Mouse (Mus musculus): Measurements from ENCODE around the gene Gm12169. TPM values are rescaled to one million over a fixed set of nuclear protein-coding genes. Genes with fewer than 3 reads are reported as not detected.
"Not testable (repeated sequence)": the region's sequence is repeated elsewhere in the genome, so short reads cannot be mapped to it uniquely, and the experiment has no call there.

The Gm12169 gene
- not detected in 2 replicates for polyA plus RNA-seq (2015; fragmentation: Nextera tagmentation; extraction: Ambion mirVana)

DNA sequence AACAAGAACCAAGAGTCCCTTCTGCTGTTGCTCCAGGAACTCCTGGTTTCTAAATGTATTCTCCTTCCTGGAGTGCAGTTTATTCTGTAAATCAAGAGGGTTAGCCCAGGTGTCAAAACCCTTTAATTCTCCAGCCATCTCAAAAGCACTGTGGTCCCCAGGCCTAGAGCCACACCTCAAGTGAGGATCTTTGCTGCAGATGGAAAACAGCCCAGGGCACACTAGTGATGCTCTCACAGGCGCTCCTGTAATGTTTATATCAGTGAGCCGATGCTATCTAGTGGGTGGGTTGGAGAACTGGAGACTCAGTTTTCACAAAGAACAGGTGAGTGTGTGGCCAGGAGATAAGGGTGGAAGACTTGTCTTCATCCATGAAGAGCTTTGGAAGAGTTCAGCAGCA lies at the start of gene Gm12169:
Gene Gm12169, plus strand, starts transcription at position 301 of the 400 bp plus-strand sequence.
- Histone ChIP-seq H3K27me3 (replicated peaks) (no peaks in the 10 kb centered on the region), H3K27ac (no peak within 1 kb of the TSS), H3K4me1 (no peaks in the 10 kb centered on the region), H3K36me3 (no peaks in the 10 kb centered on the region), H3K4me2 (no peak within 1 kb of the TSS), H3K9me3 (no peaks in the 10 kb centered on the region), H3K9ac (no peak within 1 kb of the TSS), H3K4me3 (replicated peaks) (no peak within 1 kb of the TSS)
- WGBS = 80% methylated on average over 2 of the region's 2 CpGs
- no peak for ATAC-seq (ENCODE audit: insufficient read depth, low FRiP score, low read depth)

DNA sequence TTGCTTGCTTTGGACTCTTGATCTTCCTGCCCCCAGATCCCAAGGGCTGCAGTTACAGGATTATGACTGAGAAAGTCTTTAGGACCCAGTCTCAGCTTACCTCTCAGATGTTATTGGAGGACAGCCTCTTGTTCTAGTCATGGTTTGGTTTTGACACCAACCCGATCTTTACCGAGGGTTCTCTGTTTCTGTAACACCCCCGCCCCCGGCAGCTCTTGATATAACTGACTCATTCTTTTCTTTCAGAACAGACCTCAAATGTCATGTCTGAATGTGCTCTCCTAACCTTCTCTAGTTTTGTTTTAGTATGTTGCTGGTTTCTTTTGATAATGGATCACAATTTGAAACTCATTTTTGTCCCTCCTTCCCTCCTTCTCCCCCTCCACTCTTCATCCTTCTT lies 49.8 kb upstream of the Gm12169 start:
- Histone ChIP-seq H3K4me3 (replicated peaks) (no peak overlapping the region), H3K9me3 (no peaks in the 10 kb centered on the region), H3K9ac (no peak overlapping the region), H3K27me3 (replicated peaks) (no peaks in the 10 kb centered on the region), H3K4me1 (no peaks in the 10 kb centered on the region), H3K4me2 (no peak overlapping the region), H3K36me3 (no peaks in the 10 kb centered on the region), H3K27ac (no peak overlapping the region)
- whole genome bisulfite sequencing = 84% methylated on average over 4 of the region's 4 CpGs
- no peak for ATAC-seq (ENCODE audit: insufficient read depth, low FRiP score, low read depth)

DNA sequence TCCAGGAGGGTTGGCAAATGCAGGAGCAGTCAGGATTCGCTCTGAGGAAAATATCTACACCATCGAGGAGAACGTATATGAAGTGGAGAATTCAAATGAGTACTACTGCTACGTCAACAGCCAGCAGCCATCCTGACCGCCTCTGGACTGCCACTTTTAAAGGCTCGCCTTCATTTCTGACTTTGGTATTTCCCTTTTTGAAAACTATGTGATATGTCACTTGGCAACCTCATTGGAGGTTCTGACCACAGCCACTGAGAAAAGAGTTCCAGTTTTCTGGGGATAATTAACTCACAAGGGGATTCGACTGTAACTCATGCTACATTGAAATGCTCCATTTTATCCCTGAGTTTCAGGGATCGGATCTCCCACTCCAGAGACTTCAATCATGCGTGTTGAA lies 44.7 kb upstream of the Gm12169 start:
- no peaks in the 10 kb centered on the region for H3K36me3 ChIP-seq
- H3K27me3 ChIP-seq (replicated peaks) = no peaks in the 10 kb centered on the region
- H3K9ac ChIP-seq = no peak overlapping the region
- H3K4me1 ChIP-seq = no peaks in the 10 kb centered on the region
- H3K27ac ChIP-seq = no peak overlapping the region
- 83% methylated on average over 9 of the region's 9 CpGs for WGBS
- no peak overlapping the region for H3K4me3 ChIP-seq (replicated peaks)
- no peak for ATAC-seq (ENCODE audit: insufficient read depth, low FRiP score, low read depth)
- no peaks in the 10 kb centered on the region for H3K9me3 ChIP-seq
- no peak overlapping the region for H3K4me2 ChIP-seq

DNA sequence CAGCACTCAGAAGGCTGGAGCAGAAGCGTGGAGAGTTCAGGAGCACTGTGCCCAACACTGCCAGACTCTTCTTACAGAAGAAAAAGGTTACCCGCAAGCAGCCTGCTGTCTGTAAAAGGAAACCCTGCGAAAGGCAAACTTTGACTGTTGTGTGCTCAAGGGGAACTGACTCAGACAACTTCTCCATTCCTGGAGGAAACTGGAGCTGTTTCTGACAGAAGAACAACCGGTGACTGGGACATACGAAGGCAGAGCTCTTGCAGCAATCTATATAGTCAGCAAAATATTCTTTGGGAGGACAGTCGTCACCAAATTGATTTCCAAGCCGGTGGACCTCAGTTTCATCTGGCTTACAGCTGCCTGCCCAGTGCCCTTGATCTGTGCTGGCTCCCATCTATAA lies 43.5 kb upstream of the Gm12169 start:
- H3K9me3 ChIP-seq = no peaks in the 10 kb centered on the region
- H3K4me2 ChIP-seq = no peak overlapping the region
- H3K4me3 ChIP-seq (replicated peaks) = no peak overlapping the region
- H3K36me3 ChIP-seq = no peaks in the 10 kb centered on the region
- 71% methylated on average over 7 of the region's 7 CpGs for WGBS
- no peaks in the 10 kb centered on the region for H3K27me3 ChIP-seq (replicated peaks)
- H3K9ac ChIP-seq = no peak overlapping the region
- no peaks in the 10 kb centered on the region for H3K4me1 ChIP-seq
- no peak overlapping the region for H3K27ac ChIP-seq
- ATAC-seq (ENCODE audit: insufficient read depth, low FRiP score, low read depth) = no peak

DNA sequence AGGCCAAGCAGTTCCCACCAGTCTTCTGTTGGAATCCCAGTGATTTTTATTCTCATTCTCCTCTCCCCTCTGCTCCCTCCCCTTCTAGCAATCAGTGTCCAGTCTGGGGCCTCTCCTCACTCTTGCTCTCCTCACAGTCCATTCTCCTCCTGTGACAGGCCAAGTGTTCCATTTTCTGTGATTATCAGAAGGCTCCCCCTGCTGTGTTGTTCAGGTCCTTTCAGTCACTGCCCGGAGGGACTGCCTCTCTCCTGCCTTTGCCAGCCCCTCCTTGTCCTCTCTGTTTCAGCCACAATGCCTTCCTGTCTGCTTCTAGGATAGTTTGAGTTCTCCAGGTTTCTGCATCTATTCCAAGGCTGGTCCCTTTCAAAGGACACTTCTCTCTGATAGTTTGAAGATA lies 35.8 kb upstream of the Gm12169 start:
- no peak for ATAC-seq (ENCODE audit: insufficient read depth, low FRiP score, low read depth)
- Histone ChIP-seq H3K27ac (no peak overlapping the region), H3K4me2 (no peak overlapping the region), H3K9ac (no peak overlapping the region), H3K27me3 (replicated peaks) (no peaks in the 10 kb centered on the region), H3K36me3 (no peaks in the 10 kb centered on the region), H3K9me3 (no peaks in the 10 kb centered on the region), H3K4me3 (replicated peaks) (no peak overlapping the region), H3K4me1 (no peaks in the 10 kb centered on the region)
- 18% methylated on average over 1 of the region's 1 CpGs for WGBS

DNA sequence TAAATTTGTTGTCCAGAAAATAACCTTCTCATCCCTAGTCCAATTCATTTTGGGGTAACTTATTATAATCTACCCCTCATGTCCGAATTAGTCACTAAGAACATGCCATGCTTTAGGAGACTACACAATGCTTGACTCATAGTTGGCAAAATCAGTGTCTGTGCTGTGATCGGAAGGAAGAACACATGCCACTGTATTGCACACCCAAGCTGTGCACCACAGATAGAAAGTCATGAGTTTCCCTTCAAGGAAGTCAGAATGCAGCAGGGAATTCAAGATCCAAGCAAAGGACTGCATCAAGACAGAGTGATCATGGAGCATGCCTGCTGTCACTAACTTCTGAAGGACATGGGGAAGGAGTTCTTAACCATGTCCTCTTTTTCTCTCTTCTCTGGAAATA lies 35.4 kb upstream of the Gm12169 start:
- H3K9ac ChIP-seq = no peak overlapping the region
- 79% methylated on average over 2 of the region's 2 CpGs for WGBS
- H3K27me3 ChIP-seq (replicated peaks) = no peaks in the 10 kb centered on the region
- no peak for ATAC-seq (ENCODE audit: insufficient read depth, low FRiP score, low read depth)
- H3K36me3 ChIP-seq = no peaks in the 10 kb centered on the region
- H3K9me3 ChIP-seq = no peaks in the 10 kb centered on the region
- H3K27ac ChIP-seq = no peak overlapping the region
- no peak overlapping the region for H3K4me2 ChIP-seq
- H3K4me3 ChIP-seq (replicated peaks) = no peak overlapping the region
- no peaks in the 10 kb centered on the region for H3K4me1 ChIP-seq

DNA sequence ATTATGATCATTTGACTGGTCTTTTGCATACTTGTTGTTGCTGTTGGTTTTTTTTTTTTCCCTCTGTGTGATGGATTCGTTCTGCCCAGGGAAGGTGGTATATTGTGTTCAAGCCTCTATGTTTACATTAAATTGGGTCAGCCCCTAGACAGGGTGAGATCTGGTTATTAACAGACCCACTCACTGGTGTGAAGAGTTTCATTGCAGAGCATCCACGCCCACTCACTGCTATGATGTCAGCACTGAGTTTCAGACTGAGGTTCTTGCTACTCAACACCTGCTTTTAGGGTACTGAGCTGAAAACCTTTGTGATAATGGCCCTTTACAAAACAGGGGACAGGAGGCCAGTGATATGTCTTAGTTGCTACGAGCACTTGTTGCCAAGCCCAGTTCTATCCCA lies 16.9 kb upstream of the Gm12169 start:
- Histone ChIP-seq H3K27me3 (replicated peaks) (no peaks in the 10 kb centered on the region), H3K4me2 (no peak overlapping the region), H3K9ac (no peak overlapping the region), H3K4me3 (replicated peaks) (no peak overlapping the region), H3K9me3 (no peaks in the 10 kb centered on the region), H3K4me1 (no peaks in the 10 kb centered on the region), H3K36me3 (no peaks in the 10 kb centered on the region), H3K27ac (no peak overlapping the region)
- ATAC-seq (ENCODE audit: insufficient read depth, low FRiP score, low read depth) = no peak
- 57% methylated on average over 3 of the region's 3 CpGs for WGBS

DNA sequence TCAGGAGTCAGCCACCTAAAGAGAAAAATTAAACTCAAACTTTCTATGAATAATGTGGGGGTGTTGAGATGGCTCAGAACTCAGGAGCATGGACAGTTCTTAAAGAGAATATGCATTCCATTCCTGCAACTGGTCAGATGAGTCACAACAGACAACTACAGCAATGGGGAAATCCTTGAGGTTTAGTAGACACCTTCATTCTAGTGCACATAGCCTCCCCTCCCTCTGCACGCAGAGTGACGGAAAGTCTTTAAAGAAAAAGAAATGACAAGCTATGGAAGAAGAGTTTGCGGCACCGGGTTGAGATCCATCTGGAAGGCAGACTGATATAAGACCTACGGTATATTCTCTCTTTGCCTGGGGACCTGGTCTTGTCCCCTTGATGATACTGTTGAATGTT lies 14.1 kb upstream of the Gm12169 start:
- H3K4me2 ChIP-seq = no peak overlapping the region
- no peaks in the 10 kb centered on the region for H3K36me3 ChIP-seq
- ATAC-seq (ENCODE audit: insufficient read depth, low FRiP score, low read depth) = no peak
- H3K27me3 ChIP-seq (replicated peaks) = no peaks in the 10 kb centered on the region
- WGBS = 92% methylated on average over 5 of the region's 5 CpGs
- H3K4me1 ChIP-seq = no peaks in the 10 kb centered on the region
- no peak overlapping the region for H3K9ac ChIP-seq
- H3K9me3 ChIP-seq = no peaks in the 10 kb centered on the region
- H3K4me3 ChIP-seq (replicated peaks) = no peak overlapping the region
- H3K27ac ChIP-seq = no peak overlapping the region

DNA sequence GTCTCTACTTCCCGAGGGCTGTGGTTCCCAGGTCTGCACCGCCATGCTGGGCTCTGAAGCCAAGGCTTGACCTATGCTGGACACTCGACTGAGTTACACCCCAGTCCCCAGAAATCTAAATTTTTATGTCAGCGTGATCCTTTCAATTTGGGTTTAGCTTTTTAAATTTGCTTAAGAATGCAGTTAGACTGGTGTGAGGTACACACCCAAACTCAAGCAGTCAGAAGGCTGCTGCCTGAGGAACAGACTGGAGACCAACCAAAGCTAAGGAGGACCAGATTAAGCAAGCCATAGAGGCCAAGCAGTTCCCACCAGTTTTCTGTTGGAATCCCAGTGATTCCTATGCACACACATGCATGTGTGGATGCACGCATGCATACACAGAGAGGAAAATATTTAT lies 2.7 kb upstream of the Gm12169 start:
- not testable (repeated sequence) for H3K4me2 ChIP-seq; H3K27me3 ChIP-seq (replicated peaks); ATAC-seq (ENCODE audit: insufficient read depth, low FRiP score, low read depth); H3K9ac ChIP-seq; H3K4me1 ChIP-seq; H3K9me3 ChIP-seq; H3K4me3 ChIP-seq (replicated peaks); H3K36me3 ChIP-seq; H3K27ac ChIP-seq
- WGBS = 78% methylated on average over 5 of the region's 5 CpGs

DNA sequence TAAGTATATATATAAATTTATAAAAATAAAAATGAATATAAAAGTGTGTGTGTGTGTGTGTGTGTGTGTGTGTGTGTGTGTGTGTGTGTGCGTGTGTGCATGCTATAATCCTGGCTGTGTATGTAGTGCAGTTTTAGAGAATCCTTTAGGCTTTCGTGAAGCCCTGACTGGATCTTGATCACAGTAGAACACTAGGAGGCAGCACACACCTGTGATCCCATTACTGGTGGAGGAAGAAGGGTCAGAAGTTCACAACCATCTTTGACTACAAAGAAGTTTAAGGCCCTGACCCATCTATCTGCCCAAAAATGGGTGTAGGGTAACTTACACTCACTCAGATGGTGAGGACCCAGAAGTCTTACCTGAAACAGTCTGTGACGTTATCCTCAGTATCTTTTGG lies 1.3 kb upstream of the Gm12169 start:
- Histone ChIP-seq H3K4me1 (no peaks in the 10 kb centered on the region), H3K27ac (no peak overlapping the region), H3K4me2 (no peak overlapping the region), H3K9me3 (no peaks in the 10 kb centered on the region), H3K4me3 (replicated peaks) (no peak overlapping the region), H3K9ac (no peak overlapping the region), H3K27me3 (replicated peaks) (no peaks in the 10 kb centered on the region), H3K36me3 (no peaks in the 10 kb centered on the region)
- WGBS = 76% methylated on average over 3 of the region's 3 CpGs
- no peak for ATAC-seq (ENCODE audit: insufficient read depth, low FRiP score, low read depth)

DNA sequence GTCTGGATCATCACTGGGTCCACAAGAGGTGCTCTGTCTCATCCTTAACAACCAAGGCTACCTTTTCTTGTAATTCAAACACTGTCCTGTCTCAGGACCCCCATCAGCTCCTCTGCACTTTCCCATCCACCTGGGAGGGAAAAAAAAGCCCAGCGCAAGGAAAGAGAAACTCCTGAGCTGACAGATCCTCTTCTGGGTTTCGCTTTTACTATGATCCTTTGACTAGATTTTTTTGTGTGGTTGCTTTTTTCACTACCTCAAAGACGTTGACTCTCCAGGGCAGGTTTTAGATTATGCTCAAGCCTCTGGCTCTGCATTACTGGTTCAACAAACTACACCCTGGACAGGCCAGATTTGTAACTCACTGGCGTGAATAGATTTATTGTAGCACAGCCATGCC lies 6.1 kb downstream of the Gm12169 start:
- H3K4me1 ChIP-seq = no peaks in the 10 kb centered on the region
- H3K4me3 ChIP-seq (replicated peaks) = no peak overlapping the region
- H3K4me2 ChIP-seq = no peak overlapping the region
- no peak overlapping the region for H3K27ac ChIP-seq
- no peaks in the 10 kb centered on the region for H3K9me3 ChIP-seq
- H3K27me3 ChIP-seq (replicated peaks) = no peaks in the 10 kb centered on the region
- H3K36me3 ChIP-seq = no peaks in the 10 kb centered on the region
- 0 out of 2 replicates have a peak, but pooled peaks have one; percentile 39 for ATAC-seq (ENCODE audit: insufficient read depth, low FRiP score, low read depth)
- WGBS = 57% methylated on average over 4 of the region's 4 CpGs
- H3K9ac ChIP-seq = no peak overlapping the region

DNA sequence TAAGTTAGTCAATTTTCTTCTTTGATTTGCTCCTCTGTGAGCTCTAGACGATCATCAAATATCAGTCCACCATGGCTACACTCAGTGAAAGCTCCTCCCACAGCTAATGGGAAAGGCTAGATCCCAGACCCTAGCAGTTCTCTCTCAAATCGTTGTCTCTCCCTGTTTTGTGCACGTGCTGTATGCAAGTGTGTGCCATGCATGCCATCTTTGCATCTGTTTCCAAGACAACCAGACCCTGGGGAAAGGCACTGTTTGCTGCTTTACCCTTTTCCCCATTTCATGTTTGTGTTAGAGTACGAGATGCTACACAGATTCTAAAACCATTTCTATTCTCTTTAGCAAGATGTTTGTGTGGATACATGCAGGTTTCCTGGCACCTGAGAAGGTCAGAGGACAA lies 13.0 kb downstream of the Gm12169 start:
- Histone ChIP-seq H3K36me3 (no peaks in the 10 kb centered on the region), H3K27me3 (replicated peaks) (no peaks in the 10 kb centered on the region), H3K4me3 (replicated peaks) (no peak overlapping the region), H3K9ac (no peak overlapping the region), H3K4me1 (no peaks in the 10 kb centered on the region), H3K9me3 (no peaks in the 10 kb centered on the region), H3K27ac (no peak overlapping the region), H3K4me2 (no peak overlapping the region)
- no peak for ATAC-seq (ENCODE audit: insufficient read depth, low FRiP score, low read depth)
- 71% methylated on average over 4 of the region's 4 CpGs for WGBS

DNA sequence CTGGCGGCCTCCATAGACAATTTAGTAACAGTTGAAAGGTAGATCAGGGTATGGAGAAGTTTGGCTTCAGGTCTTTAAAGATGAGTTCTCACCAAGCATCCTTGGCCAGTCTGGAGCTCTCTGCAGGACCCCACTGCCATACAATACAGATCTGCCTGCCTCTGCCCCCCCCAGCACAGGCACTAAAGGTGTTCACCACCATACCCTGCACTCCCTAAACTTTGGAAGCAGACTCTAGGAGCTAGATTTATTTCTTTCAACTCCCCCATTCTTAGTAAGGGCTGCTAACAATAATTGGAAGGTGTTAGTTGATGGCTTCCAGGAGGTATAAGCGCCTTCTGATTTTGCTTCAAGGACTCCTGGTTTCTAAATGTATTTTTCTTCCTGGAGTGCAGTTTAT lies 19.5 kb downstream of the Gm12169 start:
- Histone ChIP-seq H3K36me3 (no peaks in the 10 kb centered on the region), H3K9me3 (no peaks in the 10 kb centered on the region), H3K27ac (no peak overlapping the region), H3K9ac (no peak overlapping the region), H3K4me2 (no peak overlapping the region), H3K4me1 (no peaks in the 10 kb centered on the region), H3K27me3 (replicated peaks) (no peaks in the 10 kb centered on the region), H3K4me3 (replicated peaks) (no peak overlapping the region)
- ATAC-seq (ENCODE audit: insufficient read depth, low FRiP score, low read depth) = no peak
- WGBS = 92% methylated on average over 2 of the region's 2 CpGs

Measured in stomach, embryonic 15.5 days (tissue).